Mouse (Mus musculus) gastrocnemius, adult 2 months (tissue): ENCODE measurements at regions not wholly inside any gene's neighbourhood (a gene's known extent, or its start where the extent isn't known, plus 50 kb on each side); places are given as distances from the start of the nearest gene placed in this dataset.

Experiments
- DNase-seq: peaks from one replicate; pipeline ENCODE4 v3.0.0; 2022
- H3K27ac ChIP-seq: fragments of 200-600 bp; 2 replicates; pipeline ENCODE4 v1.8.1; 2022; ENCODE audit warnings: mild to moderate bottlenecking
- H3K4me3 ChIP-seq: fragments of 200-600 bp; 2 replicates; pipeline ENCODE4 v1.8.1; 2022; ENCODE audit warnings: mild to moderate bottlenecking, moderate library complexity
- CTCF ChIP-seq: fragments of 200-600 bp; IDR thresholded peaks from 2 replicates; pipeline ENCODE4 v1.8.1; 2022; ENCODE audit warnings: antibody characterized with exemption, mild to moderate bottlenecking, moderate library complexity
- intact Hi-C: fragments of 180-260 bp; cut with DNase I; formaldehyde crosslinking; loops from one replicate; pipeline ENCODE4 v1.15.1; 2025

DNA sequence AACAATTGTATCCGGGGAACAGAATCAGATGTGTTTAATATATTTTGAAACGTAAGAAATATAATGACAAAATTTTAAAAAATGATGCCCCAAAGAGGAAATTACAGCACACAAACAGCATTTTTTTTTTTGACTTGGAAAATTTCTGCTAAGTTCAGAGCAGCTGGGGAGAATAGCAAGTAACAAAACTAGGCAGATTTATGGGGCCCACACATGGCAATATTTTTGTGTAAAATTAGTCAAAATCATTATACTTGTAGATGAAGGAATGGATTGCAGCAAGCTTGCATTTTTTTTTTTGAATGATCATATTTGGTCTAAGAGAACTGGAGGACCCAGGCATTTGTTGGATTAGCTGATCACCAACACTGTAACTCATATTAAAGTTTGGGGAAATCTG is 189.4 kb downstream of the Map2k6 start:
- no peak for DNase-seq
- intact Hi-C loops: no loop called here
- Histone ChIP-seq H3K4me3 (no peak overlapping the region), H3K27ac (no peak overlapping the region)
- TF ChIP-seq CTCF: no peak

DNA sequence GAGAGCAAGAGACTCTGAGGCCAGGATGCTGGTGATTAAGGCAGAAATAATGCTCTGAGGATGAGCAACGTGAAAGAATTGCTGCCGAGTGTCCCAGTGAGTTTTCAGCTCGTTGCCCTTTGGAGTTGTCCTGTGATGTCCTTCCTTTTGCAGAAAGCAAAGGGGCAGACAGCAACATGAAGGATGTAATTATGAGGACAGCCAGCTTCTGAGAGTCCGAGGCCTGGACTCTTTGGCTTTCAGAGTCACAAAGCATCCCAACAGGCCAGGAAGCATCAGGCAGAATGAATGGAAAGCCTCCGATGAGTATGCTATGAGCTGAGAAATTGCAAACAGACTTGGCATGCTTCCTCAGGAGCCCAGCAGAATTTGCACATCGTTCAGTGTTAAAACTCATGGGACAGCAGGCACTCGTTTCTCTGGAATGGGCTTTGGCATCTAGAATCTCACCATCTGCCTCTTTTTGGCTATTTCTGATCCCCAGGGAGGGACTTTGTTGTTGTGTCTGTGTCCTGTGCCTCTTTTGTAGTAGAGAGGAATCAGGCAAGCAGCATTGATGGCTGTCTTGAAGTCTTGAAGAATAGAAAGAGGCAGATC is 196.4 kb downstream of the Map2k6 start:
- intact Hi-C loops: no loop called here
- peak; percentile 19 for DNase-seq
- H3K27ac ChIP-seq: no peak overlapping the region
- TF ChIP-seq CTCF: no peak
- no peak overlapping the region for H3K4me3 ChIP-seq

DNA sequence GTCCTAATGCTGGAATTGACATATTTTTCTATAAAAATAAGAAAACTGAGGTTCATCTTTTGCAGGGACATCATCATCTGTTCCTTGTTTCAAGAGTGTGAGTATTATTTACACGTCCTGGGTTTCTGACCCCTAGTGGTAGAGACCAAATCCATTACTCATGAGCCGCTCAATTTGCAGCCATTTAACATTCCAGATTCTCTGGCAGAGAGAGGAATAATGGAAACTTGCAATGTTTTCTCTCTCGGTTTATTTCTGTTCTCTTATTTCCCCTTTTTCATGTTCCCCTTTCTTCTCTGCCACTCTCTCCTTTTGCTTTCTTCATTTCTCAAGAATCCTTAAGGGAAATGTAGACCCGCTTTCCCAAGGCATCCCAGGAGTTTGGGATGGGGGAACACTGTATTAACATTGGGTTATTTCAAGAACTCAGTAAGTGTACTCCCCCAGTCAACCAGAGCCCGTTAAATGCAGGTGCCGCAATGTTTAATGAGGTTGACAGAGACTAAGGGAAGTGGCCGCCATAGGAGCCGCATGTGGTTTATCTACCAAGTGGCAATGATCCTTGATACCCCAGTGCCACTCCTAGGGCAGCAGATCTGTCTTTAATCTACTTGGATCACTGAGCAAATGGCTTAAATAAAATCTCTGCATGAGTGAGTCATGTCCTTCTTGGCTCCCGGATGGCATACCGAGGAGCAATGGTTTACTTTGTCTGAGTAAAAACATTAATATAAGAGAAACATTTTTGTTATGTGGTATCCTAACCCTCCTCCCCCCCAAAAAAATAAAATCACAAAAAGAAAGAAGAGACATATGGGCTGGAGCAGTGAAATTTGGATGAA is 206.3 kb downstream of the Map2k6 start:
- no peak for TF ChIP-seq CTCF

DNA sequence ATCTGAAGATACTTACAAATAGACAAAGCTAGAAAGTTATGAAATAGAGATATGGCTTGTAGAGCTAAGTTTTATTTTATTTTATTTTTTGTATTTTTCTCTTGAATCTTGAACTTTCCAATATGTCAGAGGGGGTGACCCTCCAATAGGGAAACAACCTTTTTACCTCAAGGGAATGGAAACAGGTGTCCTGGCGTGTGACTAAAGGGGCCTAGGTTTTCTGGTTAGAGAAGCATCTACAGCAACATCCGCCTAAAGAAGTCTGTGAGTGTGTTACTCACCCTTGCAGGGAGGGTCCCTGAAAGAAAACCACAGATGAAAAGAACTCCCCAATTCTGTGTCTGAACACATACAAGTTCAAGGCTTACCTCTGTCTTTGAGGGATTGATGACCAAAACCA is 210.4 kb downstream of the Map2k6 start:
- intact Hi-C loops: no loop called here
- no peak for TF ChIP-seq CTCF
- H3K27ac ChIP-seq: no peak overlapping the region
- DNase-seq: no peak
- no peak overlapping the region for H3K4me3 ChIP-seq

More for the DNA sequence above, 206.3 kb downstream of the Map2k6 start:
- intact Hi-C loops: no loop called here
- no peak overlapping the region for H3K27ac ChIP-seq
- no peak for DNase-seq
- no peak overlapping the region for H3K4me3 ChIP-seq

DNA sequence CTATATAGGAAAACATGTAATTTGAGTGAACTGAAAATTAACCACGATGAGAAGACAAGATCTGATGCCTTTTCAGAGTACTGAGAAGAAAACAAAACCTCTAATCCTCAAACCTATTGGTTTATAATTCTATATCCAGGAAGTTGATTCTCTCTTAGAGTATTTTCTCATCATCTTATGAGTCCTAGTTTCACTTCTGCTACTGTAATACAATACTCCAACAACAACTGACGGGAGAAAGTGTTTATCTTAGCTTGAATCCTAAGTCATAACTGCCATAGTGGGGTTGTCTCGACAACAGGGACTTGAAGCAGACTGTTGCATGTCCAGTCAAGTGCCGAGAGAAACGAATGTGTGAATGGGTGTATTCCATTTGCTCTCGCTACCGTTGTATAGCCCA is 211.9 kb downstream of the Map2k6 start:
- DNase-seq: no peak
- no peak for TF ChIP-seq CTCF
- Histone ChIP-seq H3K4me3 (no peak overlapping the region), H3K27ac (no peak overlapping the region)
- intact Hi-C loops: no loop called here

DNA sequence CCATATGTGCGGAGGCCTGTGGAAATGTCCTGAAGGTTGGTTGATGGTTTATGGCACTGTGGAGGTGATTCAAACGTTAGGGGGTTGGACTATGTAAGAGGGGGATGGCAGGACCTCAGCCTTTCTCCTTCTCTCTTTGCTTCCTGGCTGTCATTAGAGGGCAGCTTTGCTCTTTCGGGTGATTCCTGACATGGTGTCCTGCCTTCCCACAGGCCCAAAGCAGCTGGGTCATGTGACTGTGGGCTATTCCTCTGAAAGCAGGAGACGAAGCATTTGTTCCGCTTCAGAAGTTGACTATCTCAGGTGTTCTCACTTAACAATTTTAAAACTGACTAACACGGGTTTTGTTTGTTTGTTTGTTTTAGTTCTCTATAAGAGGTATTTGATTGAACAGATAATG is 233.1 kb downstream of the Map2k6 start:
- no peak for DNase-seq
- H3K4me3 ChIP-seq: no peak overlapping the region
- no peak for TF ChIP-seq CTCF
- no peak overlapping the region for H3K27ac ChIP-seq
- intact Hi-C loops: no loop called here

DNA sequence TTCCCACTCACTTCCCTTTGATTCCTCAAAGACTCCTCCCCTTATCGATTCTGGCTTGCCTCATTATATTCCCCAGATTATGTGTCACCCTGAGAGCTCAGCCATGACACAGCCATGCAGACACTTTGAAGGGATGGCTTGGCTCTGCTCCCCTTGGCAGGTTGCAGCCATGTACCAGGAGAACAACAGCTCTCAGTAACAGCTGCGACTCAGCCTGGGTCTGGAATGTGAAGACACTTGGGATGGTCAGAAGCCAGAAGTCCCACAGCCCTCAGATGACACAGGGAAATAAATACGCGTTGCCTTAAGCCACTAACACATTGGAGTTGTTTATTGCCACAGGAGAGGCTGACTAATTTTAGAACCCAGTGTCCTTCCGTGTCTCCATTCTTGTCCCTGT is 234.4 kb downstream of the Map2k6 start:
- intact Hi-C loops: no loop called here
- Histone ChIP-seq H3K27ac (peak overlapping the region; percentile 35; the same call in 1 of the 2 replicates), H3K4me3 (no peak overlapping the region)
- peak; percentile 41 for DNase-seq
- TF ChIP-seq CTCF: no peak

DNA sequence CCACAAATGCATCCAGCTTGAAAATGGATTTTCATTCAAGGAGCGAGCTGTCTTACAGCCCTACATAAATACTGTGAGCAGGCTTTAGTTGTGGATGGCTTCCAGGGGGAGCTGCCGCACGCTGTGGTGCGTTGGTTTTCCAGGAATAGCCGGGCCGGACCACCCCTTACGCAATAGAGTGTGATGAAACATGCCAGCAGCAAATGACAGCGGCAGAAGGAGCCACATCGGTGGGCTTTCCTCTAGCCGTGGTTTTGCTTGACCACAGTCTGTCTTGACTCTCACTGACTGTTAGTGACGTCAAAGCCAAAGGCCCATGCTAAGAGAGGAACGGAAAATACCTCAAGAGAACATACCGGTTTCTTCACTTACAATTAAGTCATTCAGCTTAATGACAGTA is 243.6 kb downstream of the Map2k6 start:
- TF ChIP-seq CTCF: no peak
- DNase-seq: peak; percentile 21
- Histone ChIP-seq H3K4me3 (no peak overlapping the region), H3K27ac (no peak overlapping the region)
- intact Hi-C loops: no loop called here

DNA sequence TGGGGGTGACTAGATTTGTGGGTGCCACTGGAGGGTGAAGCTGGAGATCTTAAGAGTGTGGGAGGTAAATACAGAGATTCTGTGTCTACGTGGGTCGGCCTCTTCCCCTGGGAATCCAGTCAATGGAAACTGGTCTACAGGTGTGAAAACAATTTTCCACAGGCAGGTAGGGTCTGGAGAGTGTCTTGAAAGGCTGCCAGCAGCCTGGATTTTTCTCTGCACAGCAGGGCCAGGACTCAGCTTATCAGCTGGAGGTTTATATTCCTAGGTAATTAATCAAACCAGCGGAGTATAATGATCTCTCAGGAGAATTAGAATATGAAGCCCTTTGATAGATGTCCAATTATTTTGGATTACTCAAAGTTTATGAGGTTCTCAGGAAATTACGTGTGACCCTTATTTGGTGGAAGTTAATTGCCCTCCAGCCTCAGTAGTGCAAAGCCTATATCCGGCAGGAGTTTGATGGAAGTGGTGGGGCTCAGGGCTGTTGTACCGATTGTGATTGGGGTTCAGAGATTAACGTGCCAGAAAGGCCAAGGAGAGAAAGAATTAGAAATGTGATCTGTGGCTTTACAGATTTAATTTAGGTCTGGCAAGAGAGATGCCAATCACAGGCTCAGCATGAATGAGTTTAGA is 250.8 kb downstream of the Map2k6 start:
- intact Hi-C loops: no loop called here
- H3K4me3 ChIP-seq: no peak overlapping the region
- no peak overlapping the region for H3K27ac ChIP-seq
- DNase-seq: no peak
- no peak for TF ChIP-seq CTCF

DNA sequence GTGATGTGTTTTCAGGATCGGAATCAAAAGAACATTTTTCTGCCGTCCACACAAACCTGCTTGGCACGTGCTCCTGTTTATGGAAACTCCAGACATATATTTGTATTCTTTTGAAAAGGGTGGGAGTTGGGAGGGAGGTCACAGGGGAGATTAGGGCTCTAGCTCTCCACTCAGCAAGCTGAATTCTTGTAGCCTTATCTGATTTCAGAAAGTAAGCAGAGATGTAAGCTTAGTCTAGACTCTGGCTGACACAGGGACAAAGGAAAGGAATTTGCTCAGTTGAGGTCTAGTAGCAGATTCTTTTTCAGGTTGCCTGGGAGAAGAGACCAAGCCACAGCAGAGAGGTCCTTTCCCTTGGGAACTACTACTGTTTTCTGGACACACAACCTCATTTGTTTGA is 253.1 kb downstream of the Map2k6 start:
- Histone ChIP-seq H3K4me3 (no peak overlapping the region), H3K27ac (no peak overlapping the region)
- TF ChIP-seq CTCF: no peak
- no peak for DNase-seq
- intact Hi-C loops: no loop called here

DNA sequence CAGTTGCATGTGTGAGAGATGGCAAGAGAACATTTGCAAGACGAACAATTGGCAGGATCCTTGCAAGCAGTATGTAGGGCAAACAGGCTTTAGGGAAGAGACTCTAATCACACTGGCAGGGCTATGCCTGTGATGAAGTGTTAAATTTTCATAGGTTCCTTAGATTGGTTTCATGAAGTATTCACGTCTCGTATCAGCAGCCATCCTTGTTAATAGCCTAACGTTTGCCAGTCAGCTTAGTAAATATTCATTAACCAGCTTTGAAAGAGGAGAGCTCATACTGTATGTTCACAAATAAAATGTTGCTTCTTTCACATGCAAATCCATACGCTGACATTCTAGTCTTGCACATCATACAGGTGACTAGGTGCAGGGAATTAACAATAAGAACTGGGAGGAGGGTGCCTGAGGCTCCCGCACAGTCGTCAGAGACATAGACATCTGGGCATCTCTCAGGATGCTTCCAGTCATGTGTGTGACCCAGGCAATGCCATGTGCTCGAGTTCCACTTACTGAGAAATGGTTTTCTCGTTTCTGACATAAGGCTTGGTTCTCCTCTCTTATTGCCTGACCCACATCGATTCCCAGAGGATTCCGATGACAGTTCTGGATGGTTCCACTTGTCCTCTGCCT is 257.7 kb downstream of the Map2k6 start:
- no peak for DNase-seq
- intact Hi-C loops: no loop called here
- H3K4me3 ChIP-seq: no peak overlapping the region
- no peak overlapping the region for H3K27ac ChIP-seq
- TF ChIP-seq CTCF: no peak

DNA sequence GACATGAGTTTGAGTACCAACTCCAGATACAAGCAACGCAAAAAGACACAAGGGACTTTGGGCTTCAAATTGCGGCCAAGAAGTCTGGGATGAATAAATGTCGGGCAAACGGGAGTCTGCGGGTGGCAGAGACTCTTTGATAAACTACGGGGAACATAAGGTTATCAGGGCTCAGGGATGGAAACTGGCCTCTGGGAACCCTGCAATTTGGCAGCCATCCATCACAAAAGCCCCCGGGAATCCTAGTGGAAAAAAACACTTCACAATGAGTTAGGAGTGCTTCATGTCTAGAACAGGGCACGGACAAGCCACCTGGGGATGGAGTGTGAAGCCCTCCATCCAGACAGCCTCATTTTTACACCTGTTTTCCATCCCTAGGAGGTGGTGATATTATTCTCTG is 258.9 kb downstream of the Map2k6 start:
- no peak for TF ChIP-seq CTCF
- H3K4me3 ChIP-seq: no peak overlapping the region
- no peak overlapping the region for H3K27ac ChIP-seq
- intact Hi-C loops: no loop called here
- no peak for DNase-seq
